Mouse (Mus musculus) neural tube, embryonic 11.5 days (tissue): Measurements from ENCODE around the gene Ndufs5. TPM values are rescaled to one million over a fixed set of nuclear protein-coding genes. Genes with fewer than 3 reads are reported as not detected.

Experiments
- ATAC-seq: fragments of 200-750 bp; cut with Nextera tagmentation; 2 replicates; pipeline ENCODE4 v1.8.0; 2017; ENCODE audit warnings: moderate number of reproducible peaks, mild to moderate bottlenecking, moderate TSS enrichment, moderate library complexity; ENCODE audit not compliant: insufficient read depth, low FRiP score, low TSS enrichment
- DNase-seq: peaks from one replicate; pipeline ENCODE4 v3.0.0-alpha.2; 2015; ENCODE audit warnings: low spot score
- H3K27ac ChIP-seq: fragments of 300-500 bp; sonication (generic); 2 replicates; pipeline ENCODE4 v1.5.1; 2014; ENCODE audit warnings: low read depth, mild to moderate bottlenecking, low read length
- H3K27me3 ChIP-seq: fragments of 300-500 bp; sonication (generic); 2 replicates; pipeline ENCODE4 v1.6.1; 2014; ENCODE audit warnings: mild to moderate bottlenecking, low read length, mixed read lengths; ENCODE audit not compliant: control insufficient read depth, insufficient read depth
- H3K36me3 ChIP-seq: fragments of 300-500 bp; sonication (generic); 2 replicates; pipeline ENCODE4 v1.6.1; 2014; ENCODE audit warnings: mild to moderate bottlenecking, low read length, moderate library complexity, mixed read lengths; ENCODE audit not compliant: control insufficient read depth, insufficient read depth
- H3K4me1 ChIP-seq: fragments of 300-500 bp; sonication (generic); 2 replicates; pipeline ENCODE4 v1.6.1; 2014; ENCODE audit warnings: low read length, mixed read lengths; ENCODE audit not compliant: control insufficient read depth, insufficient read depth
- H3K4me2 ChIP-seq: fragments of 300-500 bp; sonication (generic); 2 replicates; pipeline ENCODE4 v1.6.1; 2014; ENCODE audit warnings: low read depth, mild to moderate bottlenecking, moderate library complexity
- H3K4me3 ChIP-seq: fragments of 300-500 bp; sonication (generic); 2 replicates; pipeline ENCODE4 v1.5.1; 2014; ENCODE audit warnings: low read depth, low read length
- H3K9ac ChIP-seq: fragments of 300-500 bp; sonication (generic); 2 replicates; pipeline ENCODE4 v1.6.1; 2014; ENCODE audit warnings: mild to moderate bottlenecking, low read length
- H3K9me3 ChIP-seq: fragments of 300-500 bp; sonication (generic); 2 replicates; pipeline ENCODE4 v1.6.1; 2016; ENCODE audit warnings: low read length; ENCODE audit not compliant: control insufficient read depth
- WGBS: fragments of 180-500 bp; shearing (Covaris S2); extraction: QIAGEN DNeasy Blood & Tissue Kit; methylation state at CpG from one replicate; pipeline ENCODE4 v1.1.7; 2014; 5-methylcytosine and 5-hydroxymethylcytosine counted together
- polyA plus RNA-seq: library from polyadenylated mRNA; unstranded; fragments of >200 nt; fragmentation: Nextera tagmentation; extraction: Ambion mirVana; gene quantifications from 2 replicates; pipeline ENCODE4 v1.2.1, GENCODE M21; 2014

The Ndufs5 gene
- polyA plus RNA-seq, 1 experiment from 2014 or later: 337 TPM

- no peak within 1 kb of the TSS for H3K4me2 ChIP-seq
- no peak within 1 kb of the TSS for H3K4me3 ChIP-seq
- H3K27ac ChIP-seq: no peak within 1 kb of the TSS
- DNase-seq (no peak), ATAC-seq (no peak)
- no peaks in the 10 kb centered on the region for H3K36me3 ChIP-seq
- H3K9me3 ChIP-seq: no peaks in the 10 kb centered on the region
- no peaks in the 10 kb centered on the region for H3K27me3 ChIP-seq
- WGBS: 78% methylated on average over 3 of the region's 3 CpGs
- peaks cover 8% of the 10 kb centered on the region for H3K4me1 ChIP-seq
- H3K9ac ChIP-seq: no peak within 1 kb of the TSS
Observed at GRCm38 (mm10) chr4:123684260-123684659, 33.7 kb downstream of the Ndufs5 start, which contains the start of gene Macf1. TSS of gene Macf1 (minus strand) at chr4:123684360.

- no peak overlapping the region for H3K27ac ChIP-seq
- no peaks in the 10 kb centered on the region for H3K27me3 ChIP-seq
- H3K9me3 ChIP-seq: no peaks in the 10 kb centered on the region
- no peak overlapping the region for H3K4me3 ChIP-seq
- ATAC-seq: no peak
- no peaks in the 10 kb centered on the region for H3K36me3 ChIP-seq
- no peak overlapping the region for H3K9ac ChIP-seq
- no peak overlapping the region for H3K4me2 ChIP-seq
- 82% methylated on average over 8 of the region's 8 CpGs for WGBS
- no peak for DNase-seq
- peaks cover 9% of the 10 kb centered on the region for H3K4me1 ChIP-seq
Observed at GRCm38 (mm10) chr4:123682291-123682690, 35.7 kb downstream of the Ndufs5 start.

- WGBS: 57% methylated on average over 7 of the region's 7 CpGs
- H3K27me3 ChIP-seq: no peaks in the 10 kb centered on the region
- ATAC-seq (no peak), DNase-seq (no peak)
- H3K9me3 ChIP-seq: no peaks in the 10 kb centered on the region
- no peak overlapping the region for H3K4me3 ChIP-seq
- H3K4me2 ChIP-seq: no peak overlapping the region
- no peaks in the 10 kb centered on the region for H3K36me3 ChIP-seq
- no peak overlapping the region for H3K9ac ChIP-seq
- H3K4me1 ChIP-seq: peaks cover 12% of the 10 kb centered on the region
- no peak overlapping the region for H3K27ac ChIP-seq
Observed at GRCm38 (mm10) chr4:123680962-123681361, 37.0 kb downstream of the Ndufs5 start.

- Histone ChIP-seq H3K9ac (peak overlapping the region; percentile 10; the same call in 1 of the 2 replicates), H3K27ac (peak overlapping the region; percentile 60), H3K4me2 (no peak overlapping the region), H3K4me3 (no peak overlapping the region), H3K9me3 (no peaks in the 10 kb centered on the region), H3K36me3 (no peaks in the 10 kb centered on the region), H3K4me1 (peaks cover 7% of the 10 kb centered on the region; the same call in 1 of the 2 replicates), H3K27me3 (no peaks in the 10 kb centered on the region)
- 39% methylated on average over 10 of the region's 10 CpGs for WGBS
- DNase-seq: peak; percentile 44
- no peak for ATAC-seq
Observed at GRCm38 (mm10) chr4:123677060-123677804, 40.8 kb downstream of the Ndufs5 start.

- DNase-seq (peak; percentile 28), ATAC-seq (peak; percentile 53; the same call in 1 of the 2 replicates)
- Histone ChIP-seq H3K27me3 (no peaks in the 10 kb centered on the region), H3K4me2 (no peak overlapping the region), H3K27ac (no peak overlapping the region), H3K4me1 (peaks cover 21% of the 10 kb centered on the region), H3K9ac (no peak overlapping the region), H3K4me3 (no peak overlapping the region), H3K36me3 (no peaks in the 10 kb centered on the region), H3K9me3 (no peaks in the 10 kb centered on the region)
Observed at GRCm38 (mm10) chr4:123670598-123670997, 47.4 kb downstream of the Ndufs5 start.

GRCm38 (mm10) chr4:123669696-123670095 is 48.3 kb downstream of the Ndufs5 start:
- no peak overlapping the region for H3K9ac ChIP-seq
- DNase-seq (no peak), ATAC-seq (no peak)
- no peaks in the 10 kb centered on the region for H3K9me3 ChIP-seq
- H3K4me2 ChIP-seq: no peak overlapping the region
- no peak overlapping the region for H3K4me3 ChIP-seq
- H3K27ac ChIP-seq: no peak overlapping the region
- 81% methylated on average over 6 of the region's 6 CpGs for WGBS
- H3K36me3 ChIP-seq: no peaks in the 10 kb centered on the region
- peaks cover 21% of the 10 kb centered on the region for H3K4me1 ChIP-seq
- no peaks in the 10 kb centered on the region for H3K27me3 ChIP-seq

GRCm38 (mm10) chr4:123667260-123667867 is 50.6 kb downstream of the Ndufs5 start:
- 17% methylated on average over 1 of the region's 1 CpGs for WGBS
- H3K4me2 ChIP-seq: no peak overlapping the region
- peak; percentile 78 for DNase-seq
- no peaks in the 10 kb centered on the region for H3K36me3 ChIP-seq
- H3K27me3 ChIP-seq: no peaks in the 10 kb centered on the region
- H3K27ac ChIP-seq: peak overlapping the region; percentile 21; the same call in 1 of the 2 replicates
- no peak for ATAC-seq
- no peak overlapping the region for H3K9ac ChIP-seq
- H3K9me3 ChIP-seq: no peaks in the 10 kb centered on the region
- H3K4me1 ChIP-seq: peaks cover 31% of the 10 kb centered on the region
- H3K4me3 ChIP-seq: no peak overlapping the region

GRCm38 (mm10) chr4:123666517-123666916 is 51.5 kb downstream of the Ndufs5 start:
- no peak for ATAC-seq
- H3K9ac ChIP-seq: no peak overlapping the region
- no peak overlapping the region for H3K4me3 ChIP-seq
- H3K27me3 ChIP-seq: no peaks in the 10 kb centered on the region
- H3K27ac ChIP-seq: no peak overlapping the region
- H3K9me3 ChIP-seq: no peaks in the 10 kb centered on the region
- H3K4me2 ChIP-seq: no peak overlapping the region
- 86% methylated on average over 1 of the region's 1 CpGs for WGBS
- DNase-seq: no peak
- H3K36me3 ChIP-seq: no peaks in the 10 kb centered on the region
- peaks cover 32% of the 10 kb centered on the region for H3K4me1 ChIP-seq
